ENCODE assay signal across 7 mouse cellular contexts in genomic region chr6:37871137-37871851, GRCm38 (mm10). TPM values are rescaled to one million over a fixed set of nuclear protein-coding genes. Genes with fewer than 3 reads are reported as not detected.
DNase-seq lines count a peak whose midpoint lies in the region; ATAC-seq lines count a peak whose summit lies in the region.

No protein-coding gene starts in this region.

- peak; percentile 57 for DNase-seq in adipocyte (ENCODE audit: low spot score)
- DNase-seq in embryo, embryonic 11 days, result peak; percentile 81
- DNase-seq in gastrocnemius, postnatal 36 days, result peak; percentile 8 to 44
- DNase-seq in midbrain, embryonic 14.5 days, result peak; percentile 80
- peak; percentile 46 to 61 for DNase-seq in spleen, adult 18-20 months

- ATAC-seq in intestine, embryonic 16.5 days, result peak; percentile 39
- peak; percentile 39 for ATAC-seq in limb, embryonic 13.5 days (ENCODE audit: low FRiP score, low read depth)
- peak; percentile 63 for ATAC-seq in midbrain, embryonic 14.5 days (ENCODE audit: low FRiP score, low TSS enrichment)

- peak overlapping the region; percentile 41 for H3K4me2 ChIP-seq in intestine, embryonic 16.5 days (ENCODE audit: low read depth, low read length)
- peak overlapping the region; percentile 60 for H3K4me2 ChIP-seq in limb, embryonic 13.5 days (replicated peaks)
- peak overlapping the region; percentile 49 for H3K4me2 ChIP-seq in midbrain, embryonic 14.5 days (ENCODE audit: low read length)

- peaks cover 29% of the 10 kb centered on the region for H3K9me3 ChIP-seq in intestine, embryonic 16.5 days (ENCODE audit: control insufficient read depth, low read length)
- H3K9me3 ChIP-seq in limb, embryonic 13.5 days, result peaks cover 40% of the 10 kb centered on the region
- H3K9me3 ChIP-seq in midbrain, embryonic 14.5 days (ENCODE audit: control insufficient read depth, low read length), result peaks cover 39% of the 10 kb centered on the region

- H3K36me3 ChIP-seq in intestine, embryonic 16.5 days (ENCODE audit: control insufficient read depth, insufficient read depth, low read length), result peaks cover 5% of the 10 kb centered on the region
- peaks cover 40% of the 10 kb centered on the region for H3K36me3 ChIP-seq in limb, embryonic 13.5 days
- H3K36me3 ChIP-seq in midbrain, embryonic 14.5 days (ENCODE audit: control insufficient read depth, insufficient read depth, low read length), result peaks cover 6% of the 10 kb centered on the region

- H3K9ac ChIP-seq in intestine, embryonic 16.5 days (ENCODE audit: low read depth, low read length), result peak overlapping the region; percentile 92
- peak overlapping the region; percentile 97 for H3K9ac ChIP-seq in limb, embryonic 13.5 days
- H3K9ac ChIP-seq in midbrain, embryonic 14.5 days (replicated peaks; ENCODE audit: low read length), result peak overlapping the region; percentile 97

- no peaks in the 10 kb centered on the region for H3K27me3 ChIP-seq in intestine, embryonic 16.5 days (replicated peaks; ENCODE audit: control insufficient read depth, insufficient read depth, low read length)
- H3K27me3 ChIP-seq in limb, embryonic 13.5 days, result no peaks in the 10 kb centered on the region
- H3K27me3 ChIP-seq in midbrain, embryonic 14.5 days (ENCODE audit: control insufficient read depth, insufficient read depth, low read length), result no peaks in the 10 kb centered on the region

- H3K4me1 ChIP-seq in intestine, embryonic 16.5 days (ENCODE audit: control insufficient read depth, insufficient read depth, low read length), result no peaks in the 10 kb centered on the region
- 0 out of 2 replicates have a peak, but pooled peaks cover 4% of the 10 kb centered on the region for H3K4me1 ChIP-seq in limb, embryonic 13.5 days
- H3K4me1 ChIP-seq in midbrain, embryonic 14.5 days (ENCODE audit: control insufficient read depth, insufficient read depth, low read length), result 0 out of 2 replicates have a peak, but pooled peaks cover 4% of the 10 kb centered on the region

- under 1% methylated on average over 69 of the region's 70 CpGs for WGBS in intestine, embryonic 16.5 days
- under 1% methylated on average over 68 of the region's 70 CpGs for WGBS in limb, embryonic 13.5 days
- under 1% methylated on average over 70 of the region's 70 CpGs for WGBS in midbrain, embryonic 14.5 days

- intact Hi-C loops in gastrocnemius, postnatal 36 days (cut with DNase I), result loop anchor here (10.0 kb wide), 1 partner anchor 266 kb away; no protein-coding TSS in a partner anchor

- H3K4me3 ChIP-seq in intestine, embryonic 16.5 days (ENCODE audit: low read length), result peak overlapping the region; percentile 96
- H3K4me3 ChIP-seq in limb, embryonic 13.5 days, result peak overlapping the region; percentile 87
- H3K4me3 ChIP-seq in midbrain, embryonic 14.5 days (replicated peaks; ENCODE audit: low read depth, low read length), result peak overlapping the region; percentile 92

- H3K27ac ChIP-seq in intestine, embryonic 16.5 days (ENCODE audit: low read length), result peak overlapping the region; percentile 95
- H3K27ac ChIP-seq in limb, embryonic 13.5 days, result peak overlapping the region; percentile 99
- H3K27ac ChIP-seq in midbrain, embryonic 14.5 days (replicated peaks; ENCODE audit: low read depth, low read length), result peak overlapping the region; percentile 100

RNA-seq across cellular contexts. Expression of gene Trim24, which starts 0.7 kb away (rescaled TPM):
- total RNA-seq in gastrocnemius, postnatal 36 days (2021), result 10 to 100 TPM; 34.3 TPM
- polyA plus RNA-seq in intestine, embryonic 16.5 days (2015; fragmentation: Nextera tagmentation; extraction: Ambion mirVana), result 6.0 and 6.1 TPM in 2 replicates
- 16.8 and 17.5 TPM in 2 replicates for polyA plus RNA-seq in limb, embryonic 13.5 days (2015; fragmentation: Nextera tagmentation; extraction: Ambion mirVana)
- 34.0 and 43.5 TPM in 2 replicates for polyA plus RNA-seq in midbrain, embryonic 14.5 days (2014; fragmentation: Nextera tagmentation; extraction: Ambion mirVana)

Comparison
In these comparisons a context has a peak if more than half of its experiments do, and no peak if none do; other contexts are left out.
1. Peak in every context shown above with its lines: DNase-seq, ATAC-seq, H3K4me3 ChIP-seq and H3K27ac ChIP-seq.
2. DNase-seq: peak in every context shown above with its lines; median percentile 81 in embryo, embryonic 11 days; 80 in midbrain, embryonic 14.5 days; 57 in adipocyte; 54 in spleen, adult 18-20 months; 26 in gastrocnemius, postnatal 36 days.